Mouse (Mus musculus): ENCODE measurements around the gene Vmn2r96. TPM values are rescaled to one million over a fixed set of nuclear protein-coding genes. Genes with fewer than 3 reads are reported as not detected.
"Not testable (repeated sequence)": the region's sequence is repeated elsewhere in the genome, so short reads cannot be mapped to it uniquely, and the experiment has no call there.

Gene Vmn2r96
- not detected for total RNA-seq (2021)

GRCm38 (mm10) chr17:18572851-18573250 lies at the start of gene Vmn2r96:
Gene Vmn2r96 (plus strand): TSS chr17:18573151.
- not testable (repeated sequence) for DNase-seq
- intact Hi-C loops (cut with DNase I): loop anchor here (5.0 to 10.0 kb wide), 2 partner anchors 129 to 242 kb away; no protein-coding TSS in a partner anchor

GRCm38 (mm10) chr17:18523371-18523770 lies 49.6 kb upstream of the Vmn2r96 start:
- DNase-seq: no peak
- intact Hi-C loops (cut with DNase I): no loop called here

GRCm38 (mm10) chr17:18523991-18524390 lies 49.0 kb upstream of the Vmn2r96 start:
- intact Hi-C loops (cut with DNase I): no loop called here
- no peak for DNase-seq

GRCm38 (mm10) chr17:18558212-18559158 lies 14.5 kb upstream of the Vmn2r96 start:
- DNase-seq; intact Hi-C loops (cut with DNase I): not testable (repeated sequence)

- DNase-seq; intact Hi-C loops (cut with DNase I): not testable (repeated sequence)
Observed at GRCm38 (mm10) chr17:18566186-18566585, 6.8 kb upstream of the Vmn2r96 start.

GRCm38 (mm10) chr17:18615151-18615550 lies 42.2 kb downstream of the Vmn2r96 start:
- intact Hi-C loops (cut with DNase I); DNase-seq: not testable (repeated sequence)

GRCm38 (mm10) chr17:18626532-18626931 lies 53.6 kb downstream of the Vmn2r96 start:
- no peak for DNase-seq
- intact Hi-C loops (cut with DNase I): no loop called here

Other genes starting within 250 kb of the Vmn2r96 start
- not detected for gene Vmn2r95, start 149.1 kb upstream of the Vmn2r96 start, total RNA-seq (2021)

Measured in heart, postnatal 36 days (tissue).